Mouse (Mus musculus) small intestine, adult 2 months (tissue): ENCODE results near the gene Rhot1.

Experiments used
- CTCF ChIP-seq: fragments of 200-500 bp; IDR thresholded peaks from 2 replicates; pipeline ENCODE4 v1.5.1; 2012; ENCODE audit warnings: low read depth, mild to moderate bottlenecking, control low read depth, inconsistent platforms, low read length, moderate library complexity, mixed read lengths; ENCODE audit not compliant: insufficient replicate concordance, insufficient read length; ENCODE audit errors: extremely low read depth
- POLR2A ChIP-seq: fragments of 200-500 bp; IDR thresholded peaks from 2 replicates; pipeline ENCODE4 v1.6.1; 2012; ENCODE audit warnings: low read depth, mild to moderate bottlenecking, control low read depth, inconsistent platforms, low read length, moderate library complexity

- TF ChIP-seq POLR2A (no peak), CTCF (no peak)
Observed at GRCm38 (mm10) chr11:80173963-80174670, 34.7 kb upstream of the Rhot1 start.
